Comparison of ENCODE assay signal across 16 mouse cellular contexts in genomic region chr17:25257804-25258261, GRCm38 (mm10). TPM values are rescaled to one million over a fixed set of nuclear protein-coding genes. Genes with fewer than 3 reads are reported as not detected.
DNase-seq lines count a peak whose midpoint lies in the region; ATAC-seq and TF ChIP-seq lines count a peak whose summit lies in the region.
"Had no signal": no experiment of that assay in that cellular context is flagged by ENCODE, and none has a peak within 500 bp of the region (broad histone marks: within the 10 kb centered on the region; RNA-seq: fewer than 3 reads in every experiment).

No protein-coding gene starts in this region.

- H3K9me3 ChIP-seq in midbrain, embryonic 16.5 days (replicated peaks; ENCODE audit: control insufficient read depth, low read length, poor library complexity, severe bottlenecking) = no peaks in the 10 kb centered on the region
- no peaks in the 10 kb centered on the region for H3K9me3 ChIP-seq in midbrain, embryonic 10.5 days (replicated peaks)
- H3K9me3 ChIP-seq: embryonic facial prominence, embryonic 12.5 days; forebrain, embryonic 13.5 days; heart, embryonic 15.5 days; limb, embryonic 15.5 days had no signal

- no peak for TF ChIP-seq EP300 in heart, adult 2 months (IDR thresholded peaks at IDR 0.05; ENCODE audit: insufficient read depth, low read depth, low read length)

- H3K9ac ChIP-seq in midbrain, embryonic 16.5 days (ENCODE audit: low read depth, low read length) = no peak overlapping the region
- H3K9ac ChIP-seq in heart, adult 2 months (ENCODE audit: low read depth, low read length) = no peak overlapping the region
- H3K9ac ChIP-seq: embryonic facial prominence, embryonic 12.5 days; forebrain, embryonic 13.5 days; heart, embryonic 15.5 days; limb, embryonic 15.5 days had no signal

- TF ChIP-seq CTCF in heart, adult 2 months (IDR thresholded peaks at IDR 0.05) = no peak

- DNase-seq in midbrain, embryonic 10.5 days (ENCODE audit: low spot score) = no peak
- DNase-seq in MN1 (ENCODE audit: low spot score) = peak; percentile 63
- DNase-seq in induced T-regulatory cell, adult 2 months (ENCODE audit: low read depth) = peak; percentile 86
- DNase-seq in thymus, postnatal 14 days = peak; percentile 78
- DNase-seq in layer of hippocampus, postnatal 14 days (ENCODE audit: low spot score in 2 of 2) = no peak
- DNase-seq in heart, adult 2 months = no peak
- DNase-seq: cerebellum, postnatal 10 days; gastrocnemius, postnatal 25 days; kidney, adult 8-10 months; spleen, adult 18-20 months had no signal

- no peak overlapping the region for H3K4me3 ChIP-seq in midbrain, embryonic 16.5 days (ENCODE audit: low read depth, low read length)
- H3K4me3 ChIP-seq in midbrain, embryonic 10.5 days = no peak overlapping the region
- no peak overlapping the region for H3K4me3 ChIP-seq in heart, adult 2 months
- H3K4me3 ChIP-seq: embryonic facial prominence, embryonic 12.5 days; forebrain, embryonic 13.5 days; heart, embryonic 15.5 days; limb, embryonic 15.5 days had no signal

- TF ChIP-seq POLR2A in heart, adult 2 months (IDR thresholded peaks at IDR 0.05; ENCODE audit: insufficient read depth, low read depth, low read length) = no peak

- peaks cover 42% of the 10 kb centered on the region for H3K4me1 ChIP-seq in midbrain, embryonic 16.5 days (ENCODE audit: control insufficient read depth, insufficient read depth, low read length)
- H3K4me1 ChIP-seq in midbrain, embryonic 10.5 days = peaks cover 51% of the 10 kb centered on the region
- H3K4me1 ChIP-seq in heart, adult 2 months (ENCODE audit: control insufficient read depth, insufficient read depth, low read length) = no peaks in the 10 kb centered on the region

- no peaks in the 10 kb centered on the region for H3K79me2 ChIP-seq in heart, adult 2 months (replicated peaks; ENCODE audit: control insufficient read depth, insufficient read depth, low read length)

- WGBS in midbrain, embryonic 16.5 days = 51% methylated on average over 6 of the region's 6 CpGs
- WGBS in midbrain, embryonic 10.5 days = 57% methylated on average over 6 of the region's 6 CpGs
- 49% methylated on average over 6 of the region's 6 CpGs for WGBS in heart, adult 2 months

- H3K36me3 ChIP-seq in midbrain, embryonic 16.5 days (ENCODE audit: control insufficient read depth, insufficient read depth, low read length) = peaks cover 4% of the 10 kb centered on the region; the same call in 1 of the 2 replicates
- H3K36me3 ChIP-seq in midbrain, embryonic 10.5 days = peaks cover 32% of the 10 kb centered on the region
- H3K36me3 ChIP-seq in heart, adult 2 months (ENCODE audit: control insufficient read depth, insufficient read depth, low read length) = no peaks in the 10 kb centered on the region

- H3K27ac ChIP-seq in midbrain, embryonic 16.5 days (ENCODE audit: low read length) = 0 out of 2 replicates have a peak overlapping the region, but pooled peaks have one; percentile 26
- no peak overlapping the region for H3K27ac ChIP-seq in midbrain, embryonic 10.5 days (replicated peaks)
- H3K27ac ChIP-seq in heart, adult 2 months = no peak overlapping the region
- H3K27ac ChIP-seq: embryonic facial prominence, embryonic 12.5 days; forebrain, embryonic 13.5 days; heart, embryonic 15.5 days; limb, embryonic 15.5 days had no signal

- no peak for ATAC-seq in midbrain, embryonic 16.5 days
- ATAC-seq: forebrain, embryonic 13.5 days had no signal

- no peak overlapping the region for H3K4me2 ChIP-seq in midbrain, embryonic 16.5 days (ENCODE audit: low read length)
- H3K4me2 ChIP-seq: embryonic facial prominence, embryonic 12.5 days; forebrain, embryonic 13.5 days; heart, embryonic 15.5 days; limb, embryonic 15.5 days had no signal

- intact Hi-C loops in heart, adult 2 months (cut with DNase I) = no loop called here

- no peaks in the 10 kb centered on the region for H3K27me3 ChIP-seq in midbrain, embryonic 16.5 days (ENCODE audit: control insufficient read depth, insufficient read depth, low read depth, low read length)
- peaks cover 43% of the 10 kb centered on the region for H3K27me3 ChIP-seq in midbrain, embryonic 10.5 days (ENCODE audit: low read depth, poor library complexity, severe bottlenecking)
- H3K27me3 ChIP-seq in heart, adult 2 months (ENCODE audit: control insufficient read depth, insufficient read depth, low read length) = peaks cover 7% of the 10 kb centered on the region; the same call in 1 of the 2 replicates

RNA-seq across cellular contexts. Expression of gene Baiap3, which starts 1.7 kb away (rescaled TPM):
- 30.2 and 38.1 TPM in 2 replicates for polyA plus RNA-seq in midbrain, embryonic 16.5 days (2015; fragmentation: Nextera tagmentation; extraction: Ambion mirVana)
- 2.3 and 2.4 TPM in 2 replicates for polyA plus RNA-seq in midbrain, embryonic 10.5 days (2016; fragmentation: Nextera tagmentation; extraction: Ambion mirVana)
- 10 to 100 TPM in 1 of 2 experiments, 1 to 10 TPM in 1; 9.7 to 11.3 TPM for total RNA-seq in layer of hippocampus, postnatal 14 days (2021)
- under 1 TPM; 0.32 to 0.39 TPM for total RNA-seq in heart, adult 2 months (2021)
- polyA plus RNA-seq in heart, adult 2 months (2012; rRNA removed) = 0.79 and 1.5 TPM in 2 replicates
- total RNA-seq: gastrocnemius, postnatal 25 days had no signal

RNA-seq across cellular contexts. Expression of gene Ube2i, which starts 16.6 kb away (rescaled TPM):
- 489 and 542 TPM in 2 replicates for polyA plus RNA-seq in midbrain, embryonic 16.5 days (2015; fragmentation: Nextera tagmentation; extraction: Ambion mirVana)
- 879 and 915 TPM in 2 replicates for polyA plus RNA-seq in midbrain, embryonic 10.5 days (2016; fragmentation: Nextera tagmentation; extraction: Ambion mirVana)
- 100 to 1,000 TPM; 208 to 219 TPM for total RNA-seq in layer of hippocampus, postnatal 14 days (2021)
- 10 to 100 TPM; 88.3 to 90.3 TPM for total RNA-seq in heart, adult 2 months (2021)
- 69.7 and 94.6 TPM in 2 replicates for polyA plus RNA-seq in heart, adult 2 months (2012; rRNA removed)

RNA-seq across cellular contexts. Expression of gene Tsr3, which starts 17.9 kb away (rescaled TPM):
- polyA plus RNA-seq in midbrain, embryonic 16.5 days (2015; fragmentation: Nextera tagmentation; extraction: Ambion mirVana) = 57.4 and 61.2 TPM in 2 replicates
- 74.6 and 80.4 TPM in 2 replicates for polyA plus RNA-seq in midbrain, embryonic 10.5 days (2016; fragmentation: Nextera tagmentation; extraction: Ambion mirVana)
- total RNA-seq in layer of hippocampus, postnatal 14 days (2021) = 10 to 100 TPM; 25.0 to 26.6 TPM
- total RNA-seq in heart, adult 2 months (2021) = 1 to 10 TPM; 6.9 to 8.2 TPM
- 7.1 TPM in 2 replicates for polyA plus RNA-seq in heart, adult 2 months (2012; rRNA removed)

RNA-seq across cellular contexts. Expression of gene Gnptg, which starts 17.9 kb away (rescaled TPM):
- 99.8 and 114 TPM in 2 replicates for polyA plus RNA-seq in midbrain, embryonic 16.5 days (2015; fragmentation: Nextera tagmentation; extraction: Ambion mirVana)
- polyA plus RNA-seq in midbrain, embryonic 10.5 days (2016; fragmentation: Nextera tagmentation; extraction: Ambion mirVana) = 67.0 and 75.3 TPM in 2 replicates
- 10 to 100 TPM; 64.4 to 71.9 TPM for total RNA-seq in layer of hippocampus, postnatal 14 days (2021)
- total RNA-seq in heart, adult 2 months (2021) = 10 to 100 TPM; 13.6 to 16.1 TPM
- 18.0 and 19.5 TPM in 2 replicates for polyA plus RNA-seq in heart, adult 2 months (2012; rRNA removed)

RNA-seq across cellular contexts. Expression of gene Prss34, which starts 40.4 kb away (rescaled TPM):
- not detected in 2 replicates for polyA plus RNA-seq in midbrain, embryonic 16.5 days (2015; fragmentation: Nextera tagmentation; extraction: Ambion mirVana)
- not detected in 2 replicates for polyA plus RNA-seq in midbrain, embryonic 10.5 days (2016; fragmentation: Nextera tagmentation; extraction: Ambion mirVana)
- not detected for total RNA-seq in layer of hippocampus, postnatal 14 days (2021)
- total RNA-seq in heart, adult 2 months (2021) = under 1 TPM; 0.21 to 0.36 TPM
- 0.14 and 0.35 TPM in 2 replicates for polyA plus RNA-seq in heart, adult 2 months (2012; rRNA removed)
- total RNA-seq: layer of hippocampus, postnatal 25 days had no signal
- polyA plus RNA-seq: embryonic facial prominence, embryonic 12.5 days; forebrain, embryonic 13.5 days had no signal

Comparison
In these comparisons a context has a peak if more than half of its experiments do, and no peak if none do; other contexts are left out.
1. DNase-seq: peak in MN1 (single experiment), induced T-regulatory cell, adult 2 months (single experiment) and thymus, postnatal 14 days (single experiment); none in midbrain, embryonic 10.5 days (single experiment), layer of hippocampus, postnatal 14 days (0 of 2) and heart, adult 2 months (0 of 2).